Mouse (Mus musculus): ENCODE results near the gene Il6ra.
"Not testable (repeated sequence)": the region's sequence is repeated elsewhere in the genome, so short reads cannot be mapped to it uniquely, and the experiment has no call there.

Il6ra gene

DNA sequence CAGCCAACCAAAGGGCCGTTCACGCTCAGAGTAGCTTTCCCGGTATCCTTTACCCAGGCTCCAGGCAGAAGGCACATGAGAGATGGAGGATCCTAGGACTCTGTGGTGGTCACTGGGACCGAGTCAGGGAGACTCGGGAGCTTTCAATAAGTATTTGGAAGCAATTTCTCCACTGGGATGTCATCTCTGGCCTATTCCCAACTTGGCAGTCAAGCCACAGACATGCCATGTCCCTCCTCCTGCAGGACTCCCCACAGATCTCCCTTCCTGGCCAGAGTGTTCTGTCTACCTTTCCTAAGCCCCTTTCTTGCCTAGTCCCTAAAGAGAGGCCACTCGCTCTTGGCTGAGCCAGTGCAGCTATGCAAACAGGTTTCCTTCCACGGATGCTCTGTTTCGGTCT lies 35.9 kb downstream of the Il6ra start:
- peak; percentile 15; the same call in 1 of the 2 replicates for ATAC-seq (ENCODE audit: insufficient number of reproducible peaks, low FRiP score, low TSS enrichment)

DNA sequence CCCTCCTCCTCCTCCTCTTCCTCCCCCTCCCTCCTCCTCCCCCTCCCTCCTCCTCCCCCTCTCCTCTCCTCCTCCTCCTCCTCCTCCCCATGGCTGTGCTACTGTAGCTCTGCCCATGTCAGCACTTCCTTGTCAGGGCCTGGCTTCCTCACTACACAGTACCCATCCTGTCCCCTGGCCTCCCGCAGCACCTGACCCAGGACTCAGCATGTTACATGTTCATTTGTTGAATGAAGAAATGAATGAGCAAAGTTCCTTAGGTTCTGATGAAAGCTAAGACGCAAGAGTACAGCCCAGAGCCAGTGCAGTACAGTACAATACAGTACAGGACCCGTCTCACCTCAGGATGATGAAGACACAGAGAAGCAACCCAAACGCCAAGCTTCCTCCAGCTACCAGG lies 36.5 kb downstream of the Il6ra start:
- ATAC-seq (ENCODE audit: insufficient number of reproducible peaks, low FRiP score, low TSS enrichment) = no peak

- no peak for ATAC-seq (ENCODE audit: insufficient number of reproducible peaks, low FRiP score, low TSS enrichment)
Observed at GRCm38 (mm10) chr3:89875781-89876180, 37.2 kb downstream of the Il6ra start.

- ATAC-seq (ENCODE audit: insufficient number of reproducible peaks, low FRiP score, low TSS enrichment) = no peak
Observed at GRCm38 (mm10) chr3:89875021-89875420, 38.0 kb downstream of the Il6ra start.

DNA sequence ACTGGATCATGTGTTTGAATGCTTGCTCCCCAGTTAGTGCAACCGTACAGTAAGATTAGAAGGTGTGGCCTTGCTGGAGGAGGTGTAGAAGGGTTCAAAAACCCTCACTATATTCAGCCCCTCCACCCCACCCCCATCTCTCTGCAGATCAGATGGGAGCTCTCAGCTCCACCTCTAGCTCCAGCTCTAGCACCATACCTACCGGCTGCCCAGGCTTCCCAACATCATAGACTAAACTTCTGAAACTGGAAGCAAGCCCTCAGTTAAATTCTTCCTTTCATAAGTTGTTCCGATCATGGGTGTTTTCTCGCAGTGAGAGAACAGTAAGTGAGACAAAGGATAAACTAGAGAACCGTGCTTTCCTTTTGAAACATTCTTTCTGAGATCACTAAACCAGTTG lies 38.9 kb downstream of the Il6ra start:
- no peak for ATAC-seq (ENCODE audit: insufficient number of reproducible peaks, low FRiP score, low TSS enrichment)

DNA sequence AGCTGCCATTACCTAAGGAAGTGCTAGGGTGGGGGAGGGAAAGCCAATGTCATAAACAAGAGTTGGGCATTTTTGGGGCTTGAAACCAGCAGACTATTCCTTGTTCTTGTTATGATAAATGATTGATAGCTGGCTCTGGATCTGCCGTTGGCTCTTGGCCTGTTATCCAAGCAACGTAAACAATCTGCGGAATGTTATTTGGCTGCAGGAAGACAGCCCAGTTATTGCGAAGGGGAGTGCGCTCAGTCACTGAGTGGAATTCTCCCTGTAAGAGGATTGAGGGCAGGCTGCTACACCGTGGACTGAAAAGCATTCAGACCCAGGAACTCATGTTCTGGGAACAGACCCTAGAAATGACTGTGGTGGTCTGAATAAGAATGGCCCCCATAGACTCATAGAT lies 40.3 kb downstream of the Il6ra start:
- ATAC-seq (ENCODE audit: insufficient number of reproducible peaks, low FRiP score, low TSS enrichment) = no peak

DNA sequence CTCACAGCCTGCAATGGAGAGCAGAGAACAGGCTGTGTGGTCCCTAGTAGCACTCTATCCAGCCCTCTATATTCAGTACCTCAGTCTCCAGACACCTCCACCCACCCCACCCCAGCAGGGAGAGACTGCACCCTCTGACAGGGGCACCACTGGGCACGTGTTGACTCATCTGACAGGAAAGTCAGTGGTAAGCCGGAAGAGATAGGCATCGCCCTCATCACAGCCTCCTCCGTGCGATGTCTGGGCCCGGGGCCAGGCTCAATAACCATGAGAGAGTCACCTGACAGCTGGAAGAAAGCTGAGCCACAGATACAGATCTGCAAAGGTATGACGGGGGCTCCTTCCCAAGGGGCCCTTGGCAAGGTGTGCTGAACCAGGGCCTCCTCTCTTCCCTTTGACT lies 40.8 kb downstream of the Il6ra start:
- ATAC-seq (ENCODE audit: insufficient number of reproducible peaks, low FRiP score, low TSS enrichment) = no peak

DNA sequence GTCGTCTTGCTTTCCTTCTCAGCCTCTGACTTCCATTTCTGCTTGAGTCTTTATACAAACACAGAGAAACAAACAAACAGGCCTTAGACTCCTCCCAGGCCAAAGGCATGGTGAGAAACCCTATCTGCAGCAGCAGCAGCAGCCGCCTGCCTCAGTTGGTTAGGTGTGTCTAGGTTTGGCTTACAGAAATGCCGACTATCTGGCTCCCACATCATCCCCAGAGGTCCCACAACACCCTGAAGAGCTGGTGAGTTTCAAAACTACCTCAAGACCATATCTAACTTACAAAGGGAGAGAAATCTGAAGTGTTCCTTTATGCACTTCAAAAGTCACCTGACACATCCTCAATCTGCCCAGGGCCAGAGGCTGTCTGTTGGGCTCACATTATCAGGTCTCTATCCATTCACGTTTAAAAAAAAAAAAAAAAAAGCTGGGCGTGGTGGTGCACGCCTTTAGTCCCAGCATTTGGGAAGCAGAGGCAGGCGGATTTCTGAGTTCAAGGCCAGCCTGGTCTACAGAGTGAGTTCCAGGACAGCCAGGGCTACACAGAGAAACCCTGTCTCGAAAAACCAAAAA lies 41.6 kb downstream of the Il6ra start:
- ATAC-seq (ENCODE audit: insufficient number of reproducible peaks, low FRiP score, low TSS enrichment) = no peak

GRCm38 (mm10) chr3:89870472-89871271 lies 42.3 kb downstream of the Il6ra start:
- no peak for ATAC-seq (ENCODE audit: insufficient number of reproducible peaks, low FRiP score, low TSS enrichment)

GRCm38 (mm10) chr3:89869556-89869955 lies 43.4 kb downstream of the Il6ra start:
- no peak for ATAC-seq (ENCODE audit: insufficient number of reproducible peaks, low FRiP score, low TSS enrichment)

DNA sequence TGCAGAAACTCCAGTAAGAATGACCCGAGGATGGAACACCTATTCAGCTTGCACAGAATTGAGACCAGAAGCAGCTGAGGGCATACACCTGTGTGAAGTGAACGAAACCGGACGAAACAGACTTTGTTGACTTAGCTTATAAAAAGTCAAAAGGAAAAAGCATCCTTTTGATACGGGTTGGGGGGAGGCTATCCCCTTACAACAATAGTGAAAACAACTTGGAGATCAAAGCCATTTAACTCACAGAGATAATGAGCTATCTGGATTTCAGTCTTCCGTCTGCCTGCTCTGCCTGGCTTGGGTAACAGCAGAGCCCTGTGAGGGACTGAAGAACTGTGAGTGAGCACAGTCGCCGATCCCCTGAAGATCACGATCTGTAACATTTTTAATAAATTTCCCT lies 44.0 kb downstream of the Il6ra start:
- ATAC-seq (ENCODE audit: insufficient number of reproducible peaks, low FRiP score, low TSS enrichment) = no peak

DNA sequence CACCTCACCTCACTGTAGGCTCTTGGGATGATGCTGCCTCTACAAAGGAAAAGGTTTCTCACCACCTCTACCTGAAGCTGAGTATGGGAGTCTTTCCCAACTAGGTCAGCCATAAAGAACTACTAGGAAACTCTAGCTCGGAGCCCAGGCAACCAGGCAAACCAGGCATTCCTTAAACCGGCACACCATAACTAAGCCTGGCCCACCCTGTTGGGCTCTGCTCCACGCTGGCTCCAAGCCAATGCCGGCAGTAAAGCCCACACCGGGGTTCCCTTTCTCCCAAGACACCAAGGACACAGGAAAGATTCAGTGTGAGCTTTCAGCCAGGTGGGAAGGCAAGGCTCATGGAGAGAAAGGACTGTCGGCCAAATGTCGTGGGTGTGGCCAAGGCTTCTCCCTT lies 44.6 kb downstream of the Il6ra start:
- no peak for ATAC-seq (ENCODE audit: insufficient number of reproducible peaks, low FRiP score, low TSS enrichment)

GRCm38 (mm10) chr3:89867651-89868050 lies 45.3 kb downstream of the Il6ra start:
- no peak for ATAC-seq (ENCODE audit: insufficient number of reproducible peaks, low FRiP score, low TSS enrichment)

DNA sequence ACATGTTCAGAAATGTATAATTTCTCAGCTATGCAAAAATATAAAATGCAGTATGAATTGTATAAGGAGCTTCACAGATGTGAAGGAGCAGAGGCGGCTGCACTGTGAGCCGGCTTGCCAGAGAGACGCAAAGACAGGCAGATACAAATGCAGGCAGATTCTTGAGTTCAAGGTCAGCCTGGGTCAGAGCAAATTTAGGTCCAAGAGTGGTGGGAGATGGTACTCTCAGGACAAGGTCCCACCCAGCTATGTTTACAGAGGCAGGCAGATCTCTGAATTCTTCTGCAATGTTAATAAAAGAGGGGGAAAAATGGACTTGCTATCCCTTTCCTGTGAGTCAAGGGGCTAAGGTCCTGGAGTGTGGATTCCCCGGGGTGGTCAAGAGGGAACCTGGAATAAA lies 47.2 kb downstream of the Il6ra start:
- no peak for ATAC-seq (ENCODE audit: insufficient number of reproducible peaks, low FRiP score, low TSS enrichment)

GRCm38 (mm10) chr3:89865020-89865419 lies 48.0 kb downstream of the Il6ra start:
- no peak for ATAC-seq (ENCODE audit: insufficient number of reproducible peaks, low FRiP score, low TSS enrichment)

DNA sequence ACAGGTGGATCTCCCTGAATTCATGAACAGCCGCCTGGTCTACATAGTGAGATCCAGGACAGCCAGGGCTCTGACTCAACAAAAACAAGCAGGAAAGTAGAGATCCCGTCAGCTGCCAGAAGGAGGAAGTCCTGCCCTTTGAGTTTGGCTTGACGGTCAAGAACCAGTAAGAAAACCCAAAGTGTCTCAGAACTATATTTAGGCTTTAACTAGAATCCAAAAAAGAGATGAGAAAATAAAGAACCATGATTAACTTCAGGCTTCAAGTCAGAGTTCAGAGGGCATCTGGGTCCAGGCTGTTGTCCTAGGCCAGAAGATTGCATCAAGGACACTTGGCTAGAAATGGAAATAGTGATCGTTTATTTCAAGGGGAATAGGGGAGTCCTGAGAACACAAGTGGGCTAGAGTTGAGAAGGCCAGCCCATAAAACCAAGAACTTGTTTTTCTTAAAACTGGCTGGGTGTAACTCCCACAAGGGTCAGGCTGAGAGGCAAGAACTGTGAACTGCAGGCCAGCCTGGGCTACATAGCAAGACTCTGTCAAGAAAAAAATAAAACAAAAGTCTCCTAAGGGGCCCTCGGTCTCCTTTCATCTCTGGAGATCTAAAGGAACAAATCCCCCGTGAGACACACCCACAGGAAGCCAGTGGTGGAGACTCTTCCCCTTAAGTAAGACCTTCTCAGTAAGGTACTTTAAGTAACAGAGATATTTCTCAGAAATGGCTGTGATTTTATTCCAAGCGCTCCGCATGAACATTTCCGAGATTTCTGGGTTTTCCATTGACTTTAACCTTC lies 49.1 kb downstream of the Il6ra start:
- ATAC-seq (ENCODE audit: insufficient number of reproducible peaks, low FRiP score, low TSS enrichment) = no peak

DNA sequence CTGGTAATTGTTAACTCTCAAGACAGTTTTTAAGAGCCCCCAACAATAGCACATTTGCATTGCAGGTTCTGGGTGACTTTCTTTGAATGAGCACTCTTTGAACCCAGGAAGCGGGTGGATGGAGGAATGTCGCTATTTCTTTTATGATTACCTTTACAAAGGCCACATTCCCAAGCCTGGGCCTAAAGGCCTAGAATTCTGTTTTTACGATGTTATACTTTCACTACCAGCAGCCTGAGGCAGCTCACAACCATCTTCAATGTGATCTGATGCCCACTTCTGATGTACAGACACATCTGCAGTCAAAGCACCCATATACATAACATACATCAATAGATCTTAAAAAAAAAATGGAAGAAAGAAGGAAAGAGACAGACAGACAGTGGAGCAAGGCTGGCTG lies 49.7 kb downstream of the Il6ra start:
- not testable (repeated sequence) for ATAC-seq (ENCODE audit: insufficient number of reproducible peaks, low FRiP score, low TSS enrichment)

DNA sequence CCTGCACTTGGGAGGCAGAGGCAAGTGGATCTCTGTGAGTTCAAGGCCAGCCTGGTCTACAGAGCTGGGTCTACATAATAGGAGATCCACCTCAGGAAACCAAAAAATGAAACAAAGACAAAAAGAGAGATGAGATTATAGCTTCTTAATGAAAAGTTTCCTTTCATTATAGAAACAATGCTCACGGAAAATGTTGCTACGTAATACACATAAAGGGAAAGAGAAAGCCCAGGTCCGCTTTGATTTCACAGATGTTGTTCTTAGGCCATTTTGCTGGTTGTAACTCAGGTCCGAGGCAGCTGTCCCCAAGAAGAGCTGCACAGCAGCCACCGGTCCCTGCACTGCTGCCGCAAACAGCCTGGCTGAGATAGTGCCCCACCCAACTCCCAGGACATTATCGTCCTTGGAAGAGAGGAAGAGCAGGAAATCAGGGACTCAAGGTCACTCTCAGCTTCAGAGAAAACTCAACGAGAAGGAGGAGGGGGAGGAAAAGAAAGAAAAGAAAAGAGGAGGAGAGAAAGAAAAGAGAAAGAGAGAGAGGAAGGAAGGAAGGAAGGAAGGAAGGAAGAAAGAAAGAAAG lies 50.7 kb downstream of the Il6ra start:
- no peak for ATAC-seq (ENCODE audit: insufficient number of reproducible peaks, low FRiP score, low TSS enrichment)

DNA sequence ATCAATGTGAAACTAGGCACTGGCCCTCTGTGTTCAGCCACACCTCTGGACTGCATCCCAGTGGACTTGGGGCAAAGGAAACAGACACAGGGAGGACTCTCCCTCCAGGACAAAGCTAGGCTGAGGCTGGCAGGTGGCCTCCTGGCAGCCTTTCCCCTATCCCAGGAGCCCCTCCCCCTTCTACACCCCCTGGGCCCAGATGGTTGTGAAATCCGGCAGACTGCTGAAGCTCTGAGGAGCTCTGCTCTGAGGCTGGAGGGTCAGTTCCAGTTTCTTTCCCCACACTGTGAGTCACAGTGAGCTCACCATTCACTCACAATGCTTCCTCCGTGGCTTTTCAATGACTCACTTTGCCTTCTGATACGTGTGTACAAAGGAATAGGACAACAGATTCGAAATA lies 51.9 kb downstream of the Il6ra start:
- no peak for ATAC-seq (ENCODE audit: insufficient number of reproducible peaks, low FRiP score, low TSS enrichment)

GRCm38 (mm10) chr3:89860343-89860742 lies 52.7 kb downstream of the Il6ra start:
- ATAC-seq (ENCODE audit: insufficient number of reproducible peaks, low FRiP score, low TSS enrichment) = no peak

DNA sequence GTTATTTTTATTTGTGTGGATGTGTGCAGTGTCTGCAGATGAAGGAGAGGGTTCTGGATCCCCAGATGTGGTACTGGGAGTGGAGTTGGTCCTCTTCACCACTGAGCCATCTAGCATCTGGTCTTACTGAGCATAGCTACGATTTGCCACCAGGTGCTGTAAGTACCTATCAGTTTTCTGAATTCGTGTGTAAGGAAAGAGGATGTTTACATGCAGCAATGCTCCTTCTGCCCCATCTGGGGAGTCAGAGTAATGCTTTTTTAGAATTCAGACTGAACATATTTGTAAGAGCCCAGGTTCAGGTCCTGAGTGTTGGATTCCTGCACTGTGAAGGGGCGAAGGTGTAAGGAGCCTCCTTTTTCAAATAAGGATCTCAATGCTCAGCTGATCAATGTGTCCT lies 53.1 kb downstream of the Il6ra start:
- ATAC-seq (ENCODE audit: insufficient number of reproducible peaks, low FRiP score, low TSS enrichment) = no peak

Data from cerebellum, adult (tissue).